Mouse (Mus musculus) adrenal gland, postnatal 10 days (tissue): ENCODE results near the gene Arhgap8. TPM values are rescaled to one million over a fixed set of nuclear protein-coding genes. Genes with fewer than 3 reads are reported as not detected.

Experiments used
- DNase-seq: peaks from one replicate; pipeline ENCODE4 v3.0.0; 2021; ENCODE audit warnings: mixed read lengths
- long read RNA-seq, 2 experiments: library from polyadenylated mRNA; stranded (forward); transcript quantifications; one replicate each; pipeline ENCODE4 v2.0.0; 2021
- total RNA-seq, 2 experiments: library from RNA; stranded (reverse); gene quantifications; 2 replicates each; pipeline ENCODE4 v1.2.3; 2021

Gene Arhgap8
- total RNA-seq = 1 to 10 TPM; 1.1 to 1.2 TPM
- long read RNA-seq, experiment 1 = 0 reads
- long read RNA-seq, experiment 2 = 0 reads

GRCm38 (mm10) chr15:84719791-84720190 is at the start of gene Arhgap8:
Arhgap8 (plus strand) TSS chr15:84720052.
- DNase-seq = peak; percentile 47

DNA sequence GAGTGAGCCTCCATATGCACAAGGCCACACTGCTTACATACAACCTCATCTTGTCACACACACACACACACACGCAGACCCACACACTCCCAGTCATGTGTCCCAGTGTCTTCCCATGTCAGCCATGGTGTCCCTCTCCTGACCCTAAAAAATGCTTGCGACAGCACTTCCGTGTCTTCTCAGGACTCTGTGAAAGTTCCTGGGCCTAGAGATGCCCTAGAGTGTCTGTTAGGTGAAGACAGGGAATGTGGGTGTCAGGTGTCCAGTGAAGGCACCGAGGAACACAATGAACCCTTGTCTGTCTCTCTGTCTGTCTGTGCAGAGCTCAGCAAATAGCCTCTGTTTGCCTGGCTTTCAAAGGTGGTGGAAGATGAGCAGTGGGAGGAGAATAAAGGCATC is 49.2 kb upstream of the Arhgap8 start:
- DNase-seq = no peak

DNA sequence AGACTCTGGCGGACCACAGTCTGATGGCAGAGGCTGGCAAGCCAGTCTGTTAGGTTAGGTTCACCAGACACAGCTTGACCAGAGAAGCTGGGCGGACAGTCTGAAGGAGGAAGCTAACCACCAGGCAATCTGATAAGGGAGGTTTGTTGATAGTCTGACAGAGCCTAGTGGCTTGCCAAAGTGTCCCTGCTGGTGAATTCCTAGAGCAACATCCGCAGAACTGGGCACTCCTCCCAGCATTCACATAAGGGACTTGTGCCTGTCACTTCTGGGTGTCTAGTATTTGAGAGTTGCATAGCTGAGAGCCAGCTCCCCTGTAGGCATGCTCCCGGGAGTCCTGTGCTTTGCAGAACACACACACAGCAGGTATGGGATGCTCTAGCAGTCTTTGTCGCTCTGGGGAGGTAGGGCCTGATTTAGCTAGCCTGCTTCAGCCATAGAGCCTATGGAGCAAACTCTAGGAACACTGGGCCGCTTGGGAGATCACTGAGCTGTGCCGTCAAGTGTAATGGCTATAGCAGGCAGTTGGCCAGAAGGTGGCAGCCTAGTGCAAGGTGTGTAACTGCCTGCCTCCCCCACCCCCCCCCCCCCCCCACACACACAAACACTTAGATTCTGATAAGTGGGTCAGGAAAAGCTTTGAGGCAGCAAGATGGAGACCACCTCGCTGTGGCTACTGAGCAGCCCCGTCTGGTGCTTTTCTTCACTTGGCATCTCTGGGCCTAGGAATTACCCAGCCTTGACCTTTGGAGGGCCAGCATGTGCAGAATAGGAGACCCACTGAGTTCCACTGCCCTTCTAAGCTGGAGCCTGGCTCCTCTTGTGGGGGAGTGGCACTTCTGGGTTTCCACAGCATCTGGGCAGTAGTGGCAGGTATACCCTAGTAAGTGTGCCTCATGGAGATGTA is 48.2 kb upstream of the Arhgap8 start:
- peak; percentile 76 for DNase-seq

GRCm38 (mm10) chr15:84672308-84672615 is 47.6 kb upstream of the Arhgap8 start:
- DNase-seq = no peak

DNA sequence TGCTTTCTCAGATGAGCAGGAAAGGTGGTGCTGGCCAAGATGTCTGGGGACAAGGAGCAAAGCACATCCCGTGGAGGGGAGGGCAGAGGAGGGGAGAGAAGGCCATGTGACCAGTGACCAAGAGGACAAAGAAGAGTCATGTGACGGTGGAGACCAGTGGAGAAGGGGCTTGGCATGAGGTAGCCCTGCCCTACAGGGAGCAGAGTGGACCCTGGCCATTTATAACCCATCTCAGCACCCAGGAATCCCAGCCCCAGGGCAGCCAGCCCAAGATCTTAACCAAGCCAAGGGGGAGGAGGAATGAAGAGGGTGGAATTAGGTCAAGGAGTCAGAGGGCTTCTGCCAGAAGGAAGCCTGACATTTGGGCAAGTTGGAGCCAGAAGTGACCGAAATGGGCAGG is 47.2 kb upstream of the Arhgap8 start:
- DNase-seq = peak; percentile 57

DNA sequence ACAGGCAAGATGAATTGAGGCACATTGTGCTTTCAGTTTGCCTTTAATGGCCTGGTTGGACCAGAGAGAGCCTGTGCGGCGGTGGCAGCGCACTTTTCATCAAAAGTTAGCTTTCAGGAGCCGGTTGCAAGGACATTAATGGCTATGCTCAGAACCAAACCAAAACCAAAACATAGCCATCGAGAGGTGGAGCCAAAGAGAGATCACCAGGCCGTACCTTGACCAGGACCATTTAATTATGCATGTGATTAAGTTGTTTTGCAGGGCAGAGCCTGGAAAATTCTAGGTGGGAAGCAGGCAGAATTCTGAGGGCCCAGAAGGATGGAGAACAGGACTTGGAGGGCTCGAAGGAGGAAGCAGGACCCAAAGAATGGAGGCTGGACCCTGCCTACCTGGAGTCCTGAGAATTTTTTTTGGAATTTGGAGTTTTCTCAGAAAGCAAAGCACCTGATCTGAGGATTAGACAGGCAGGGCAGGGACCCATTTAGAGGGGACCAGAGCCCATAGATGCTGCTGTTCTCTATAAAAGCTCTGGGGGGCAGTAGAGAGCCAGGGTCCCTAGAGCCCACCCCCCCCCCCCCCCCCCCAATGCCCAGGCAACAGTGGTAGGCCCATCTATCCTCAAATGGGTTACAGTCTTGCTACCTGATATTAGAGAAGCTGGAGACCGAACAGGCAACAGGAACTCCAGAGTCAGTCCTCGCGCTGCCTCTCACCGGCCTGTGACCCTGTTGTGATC is 45.4 kb upstream of the Arhgap8 start:
- no peak for DNase-seq

DNA sequence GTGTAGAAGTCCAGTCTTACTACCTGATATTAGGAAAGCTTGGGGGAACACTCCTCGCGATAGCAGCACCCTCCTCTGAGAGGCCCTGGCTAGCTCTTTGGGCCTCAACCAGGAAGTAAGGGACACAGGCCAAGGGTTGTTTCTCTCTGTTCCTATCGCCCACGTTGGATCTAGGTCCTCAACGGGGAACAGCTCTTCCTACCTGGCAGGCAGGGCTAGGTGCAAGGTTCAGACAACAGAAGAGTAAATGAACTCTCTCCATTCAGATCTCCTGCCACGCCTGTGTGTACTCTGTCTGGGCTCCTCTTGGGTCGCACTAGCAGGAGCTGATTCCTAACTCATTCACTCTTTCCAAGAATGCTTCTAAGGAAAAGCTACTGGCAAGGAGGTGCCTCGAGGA is 44.5 kb upstream of the Arhgap8 start:
- no peak for DNase-seq

- DNase-seq = no peak
These were observed 41.9 kb upstream of the Arhgap8 start for GRCm38 (mm10) chr15:84677943-84678342.

GRCm38 (mm10) chr15:84679090-84679489 is 40.8 kb upstream of the Arhgap8 start:
- no peak for DNase-seq

DNA sequence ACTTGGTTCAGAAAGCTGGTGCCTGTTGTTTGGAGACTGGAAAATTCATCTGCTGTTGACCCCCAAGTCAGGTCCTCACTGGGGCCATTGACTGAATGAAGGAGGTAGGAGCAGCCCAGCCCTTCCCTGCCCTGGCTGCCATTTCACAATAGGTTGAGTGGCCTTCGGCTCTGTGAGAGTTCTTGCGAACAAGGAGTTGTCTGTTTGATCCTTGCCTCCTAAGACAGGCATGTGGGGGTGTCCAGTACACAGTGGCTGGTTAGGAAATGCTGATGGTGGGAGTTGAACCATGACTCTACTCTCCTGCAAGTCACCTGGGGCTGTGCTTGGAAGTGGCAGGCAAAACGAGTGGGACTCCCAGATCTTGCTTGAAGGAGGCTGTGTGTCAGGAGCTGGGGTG is 40.1 kb upstream of the Arhgap8 start:
- DNase-seq = no peak

GRCm38 (mm10) chr15:84680545-84681454 is 39.1 kb upstream of the Arhgap8 start:
- peak; percentile 98 for DNase-seq

- DNase-seq = peak; percentile 54
These were observed 38.2 kb upstream of the Arhgap8 start for GRCm38 (mm10) chr15:84681455-84682193.

- no peak for DNase-seq
These were observed 37.6 kb upstream of the Arhgap8 start for GRCm38 (mm10) chr15:84682206-84682605.

DNA sequence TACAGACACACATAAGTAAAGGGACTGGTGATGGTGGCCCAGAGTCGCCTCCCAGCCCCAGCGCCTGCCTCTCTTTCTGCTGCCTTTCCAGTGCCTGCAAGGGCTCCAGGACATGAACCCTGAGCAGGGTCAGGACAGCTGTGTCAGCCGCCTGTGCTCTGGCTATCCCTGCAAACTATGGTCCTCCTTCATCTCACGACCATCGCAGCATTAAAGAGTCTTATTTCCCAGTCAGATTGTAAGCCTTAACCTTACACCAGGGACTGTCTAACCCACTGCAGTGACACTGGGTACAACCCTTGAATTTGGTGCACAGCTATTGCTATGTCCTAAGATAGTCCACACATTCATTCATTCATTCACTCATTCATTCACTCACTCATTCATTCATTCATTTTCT is 37.0 kb upstream of the Arhgap8 start:
- DNase-seq = no peak

GRCm38 (mm10) chr15:84684520-84684919 is 35.3 kb upstream of the Arhgap8 start:
- DNase-seq = no peak

DNA sequence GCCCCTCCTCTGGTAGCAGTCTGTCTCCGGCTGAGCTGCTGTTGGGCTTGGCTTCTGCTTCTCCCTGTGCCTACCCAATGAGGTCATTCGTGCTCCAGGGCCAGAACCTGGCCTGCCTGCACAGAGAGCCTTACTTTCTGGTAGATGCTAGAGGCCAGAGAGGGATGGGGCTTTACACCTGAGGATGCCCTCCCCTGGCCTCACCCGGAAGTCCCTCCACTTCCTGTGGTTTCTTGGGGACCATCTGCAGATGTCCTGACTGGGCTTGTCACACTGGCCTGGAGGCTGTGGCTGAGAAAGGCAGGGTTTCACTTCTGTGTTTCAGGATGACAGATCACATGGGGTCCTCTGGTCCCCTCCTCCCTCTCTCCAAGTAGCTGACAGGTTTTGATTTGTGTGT is 34.4 kb upstream of the Arhgap8 start:
- no peak for DNase-seq

- DNase-seq = no peak
These were observed 31.9 kb upstream of the Arhgap8 start for GRCm38 (mm10) chr15:84687904-84688303.

DNA sequence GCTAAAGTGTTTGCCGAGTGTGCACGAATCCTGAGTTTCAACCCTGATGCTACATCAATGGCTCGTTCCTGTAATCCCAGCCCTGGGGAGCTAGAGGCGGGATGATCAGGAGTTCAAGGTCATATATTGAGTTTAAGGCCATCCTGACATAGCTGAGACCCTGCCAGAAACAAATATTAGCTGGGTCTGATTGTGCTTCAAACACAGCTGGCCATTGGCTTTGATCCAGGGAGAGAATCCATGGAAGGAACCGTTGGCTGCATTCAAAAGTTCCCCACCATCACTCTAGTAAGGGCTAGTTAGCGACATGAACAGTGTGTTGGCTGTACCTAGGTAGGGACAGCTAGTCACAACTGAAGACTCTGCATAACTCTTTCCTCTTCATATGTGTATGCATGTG is 30.5 kb upstream of the Arhgap8 start:
- no peak for DNase-seq

- no peak for DNase-seq
These were observed 28.3 kb upstream of the Arhgap8 start for GRCm38 (mm10) chr15:84691513-84691912.

DNA sequence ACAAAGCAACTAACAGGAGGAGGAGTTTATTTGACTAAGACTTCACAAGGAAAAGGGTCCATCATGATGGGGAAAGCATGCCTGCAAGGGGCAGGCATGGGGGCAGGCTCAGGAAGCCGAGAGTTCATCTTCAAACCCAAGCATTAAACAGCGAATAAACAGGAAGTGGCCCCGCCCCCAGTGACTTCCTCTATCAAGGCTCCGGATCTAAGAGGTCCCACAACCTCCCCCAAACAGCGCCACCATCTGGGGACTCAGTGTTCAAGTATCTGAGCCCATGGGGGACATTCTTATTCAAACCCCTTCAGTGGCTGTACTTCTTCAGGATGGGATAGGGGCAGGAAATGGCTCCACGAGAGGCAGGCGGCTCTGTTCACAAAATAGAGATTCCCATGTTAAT is 27.2 kb upstream of the Arhgap8 start:
- DNase-seq = no peak

- no peak for DNase-seq
These were observed 23.8 kb upstream of the Arhgap8 start for GRCm38 (mm10) chr15:84696021-84696420.

GRCm38 (mm10) chr15:84697611-84698011 is 22.2 kb upstream of the Arhgap8 start:
- peak; percentile 85 for DNase-seq
